Mouse (Mus musculus): ENCODE results near the gene Pcbp1.

Pcbp1 gene

GRCm38 (mm10) chr6:86523755-86524434, 2.2 kb downstream of the Pcbp1 start:
- no peak for DNase-seq (ENCODE audit: low spot score)

- no peak for DNase-seq (ENCODE audit: low spot score)
Observed at GRCm38 (mm10) chr6:86523242-86523754, 2.8 kb downstream of the Pcbp1 start.

GRCm38 (mm10) chr6:86522001-86522911, 3.9 kb downstream of the Pcbp1 start:
- DNase-seq (ENCODE audit: low spot score), result no peak

GRCm38 (mm10) chr6:86519767-86520345, 6.3 kb downstream of the Pcbp1 start:
- DNase-seq (ENCODE audit: low spot score), result no peak

- DNase-seq (ENCODE audit: low spot score), result no peak
Observed at GRCm38 (mm10) chr6:86516021-86516420, 10.1 kb downstream of the Pcbp1 start.

- DNase-seq (ENCODE audit: low spot score), result no peak
Observed at GRCm38 (mm10) chr6:86513296-86513695, 12.8 kb downstream of the Pcbp1 start.

GRCm38 (mm10) chr6:86510979-86511378, 15.1 kb downstream of the Pcbp1 start:
- no peak for DNase-seq (ENCODE audit: low spot score)

GRCm38 (mm10) chr6:86509866-86510200, 16.3 kb downstream of the Pcbp1 start:
- DNase-seq (ENCODE audit: low spot score), result no peak

- no peak for DNase-seq (ENCODE audit: low spot score)
Observed at GRCm38 (mm10) chr6:86509194-86509865, 16.8 kb downstream of the Pcbp1 start.

- DNase-seq (ENCODE audit: low spot score), result no peak
Observed at GRCm38 (mm10) chr6:86508736-86509135, 17.4 kb downstream of the Pcbp1 start.

GRCm38 (mm10) chr6:86507116-86507515, 19.0 kb downstream of the Pcbp1 start:
- no peak for DNase-seq (ENCODE audit: low spot score)

GRCm38 (mm10) chr6:86506309-86506708, 19.8 kb downstream of the Pcbp1 start:
- DNase-seq (ENCODE audit: low spot score), result no peak

GRCm38 (mm10) chr6:86505671-86506070, 20.4 kb downstream of the Pcbp1 start:
- DNase-seq (ENCODE audit: low spot score), result no peak

GRCm38 (mm10) chr6:86503513-86503912, 22.6 kb downstream of the Pcbp1 start:
- DNase-seq (ENCODE audit: low spot score), result no peak

- no peak for DNase-seq (ENCODE audit: low spot score)
Observed at GRCm38 (mm10) chr6:86499571-86500109, 26.5 kb downstream of the Pcbp1 start.

GRCm38 (mm10) chr6:86497942-86498732, 28.0 kb downstream of the Pcbp1 start:
- no peak for DNase-seq (ENCODE audit: low spot score)

- no peak for DNase-seq (ENCODE audit: low spot score)
Observed at GRCm38 (mm10) chr6:86497071-86497815, 28.9 kb downstream of the Pcbp1 start.

GRCm38 (mm10) chr6:86496585-86496984, 29.5 kb downstream of the Pcbp1 start:
- no peak for DNase-seq (ENCODE audit: low spot score)

GRCm38 (mm10) chr6:86496127-86496526, 30.0 kb downstream of the Pcbp1 start:
- DNase-seq (ENCODE audit: low spot score), result no peak

GRCm38 (mm10) chr6:86495661-86496060, 30.5 kb downstream of the Pcbp1 start:
- no peak for DNase-seq (ENCODE audit: low spot score)

All from layer of hippocampus, adult 11-12 months (tissue).